Mouse (Mus musculus) retina, postnatal 7 days (tissue): ENCODE measurements around the gene Wee1.
"Not testable (repeated sequence)": the region's sequence is repeated elsewhere in the genome, so short reads cannot be mapped to it uniquely, and the experiment has no call there.

Source experiments
- DNase-seq: peaks from one replicate; pipeline ENCODE4 v3.0.0-alpha.2; 2012; ENCODE audit warnings: low read depth, low spot score

The Wee1 gene

GRCm38 (mm10) chr7:110121516-110122288, at the start of gene Wee1:
TSS of gene Wee1 (plus strand) at chr7:110122046.
- DNase-seq: peak; percentile 95

GRCm38 (mm10) chr7:110078168-110078567, 43.7 kb upstream of the Wee1 start:
- DNase-seq: no peak

- peak; percentile 65 for DNase-seq
Measured at GRCm38 (mm10) chr7:110083386-110084165, 38.3 kb upstream of the Wee1 start.

GRCm38 (mm10) chr7:110085217-110085616, 36.6 kb upstream of the Wee1 start:
- no peak for DNase-seq

GRCm38 (mm10) chr7:110087914-110088313, 33.9 kb upstream of the Wee1 start:
- DNase-seq: no peak

GRCm38 (mm10) chr7:110091670-110092069, 30.2 kb upstream of the Wee1 start:
- no peak for DNase-seq

GRCm38 (mm10) chr7:110096332-110096731, 25.5 kb upstream of the Wee1 start:
- DNase-seq: no peak

- DNase-seq: no peak
Measured at GRCm38 (mm10) chr7:110097106-110097793, 24.6 kb upstream of the Wee1 start.

GRCm38 (mm10) chr7:110100854-110101253, 21.0 kb upstream of the Wee1 start:
- DNase-seq: no peak

GRCm38 (mm10) chr7:110101266-110101665, 20.6 kb upstream of the Wee1 start:
- no peak for DNase-seq

GRCm38 (mm10) chr7:110105041-110105440, 16.8 kb upstream of the Wee1 start:
- DNase-seq: no peak

GRCm38 (mm10) chr7:110106633-110107032, 15.2 kb upstream of the Wee1 start:
- no peak for DNase-seq

GRCm38 (mm10) chr7:110108524-110108923, 13.3 kb upstream of the Wee1 start:
- DNase-seq: not testable (repeated sequence)

GRCm38 (mm10) chr7:110108967-110109610, 12.8 kb upstream of the Wee1 start:
- no peak for DNase-seq

- no peak for DNase-seq
Measured at GRCm38 (mm10) chr7:110110061-110110656, 11.7 kb upstream of the Wee1 start.

GRCm38 (mm10) chr7:110114699-110115098, 7.1 kb upstream of the Wee1 start:
- no peak for DNase-seq

GRCm38 (mm10) chr7:110116731-110117291, 5.0 kb upstream of the Wee1 start:
- no peak for DNase-seq

- DNase-seq: no peak
Measured at GRCm38 (mm10) chr7:110118448-110118847, 3.4 kb upstream of the Wee1 start.

GRCm38 (mm10) chr7:110120157-110120784, 1.6 kb upstream of the Wee1 start:
- no peak for DNase-seq

GRCm38 (mm10) chr7:110121162-110121515, 707 bp upstream of the Wee1 start:
- DNase-seq: no peak

GRCm38 (mm10) chr7:110122289-110122564, 381 bp downstream of the Wee1 start:
- peak; percentile 51 for DNase-seq
